Comparison of ENCODE assay signal across 8 mouse cellular contexts in genomic region chr11:22972746-22973526, GRCm38 (mm10). TPM values are rescaled to one million over a fixed set of nuclear protein-coding genes. Genes with fewer than 3 reads are reported as not detected.
DNase-seq lines count a peak whose midpoint lies in the region; ATAC-seq and TF ChIP-seq lines count a peak whose summit lies in the region.

No protein-coding gene starts in this region.

- ATAC-seq in forebrain, embryonic 15.5 days (replicated peaks), result peak; percentile 70
- ATAC-seq in lung, embryonic 14.5 days (ENCODE audit: insufficient read depth), result peak; percentile 77
- peak; percentile 72 for ATAC-seq in neutrophil, adult 5-6 weeks (ENCODE audit: extremely low read depth, insufficient number of reproducible peaks, low FRiP score, poor library complexity, severe bottlenecking)

- peak; percentile 14 to 59; a peak in 3 of 4 replicates for TF ChIP-seq POLR2A in MEL (IDR thresholded peaks at IDR 0.05; ENCODE audit: control insufficient read depth in 1 of 2, insufficient read depth in 1 of 2, low read depth in 1 of 2, low read length in 2 of 2, poor library complexity in 1 of 2)

- no peaks in the 10 kb centered on the region for H3K9me3 ChIP-seq in MEL (replicated peaks; ENCODE audit: insufficient read depth, low read length)
- peaks cover 17% of the 10 kb centered on the region; the same call in 1 of the 2 replicates for H3K9me3 ChIP-seq in forebrain, embryonic 15.5 days
- peaks cover 28% of the 10 kb centered on the region; the same call in 1 of the 2 replicates for H3K9me3 ChIP-seq in lung, embryonic 14.5 days (ENCODE audit: low read depth, low read length)

- H3K27ac ChIP-seq in MEL (ENCODE audit: control insufficient read depth, low read depth, low read length), result peak overlapping the region; percentile 94
- H3K27ac ChIP-seq in forebrain, embryonic 15.5 days (replicated peaks), result peak overlapping the region; percentile 74
- H3K27ac ChIP-seq in lung, embryonic 14.5 days (ENCODE audit: low read depth), result peak overlapping the region; percentile 88

- H3K36me3 ChIP-seq in MEL (ENCODE audit: control insufficient read depth in 1 of 2, insufficient read depth in 2 of 2, low read length in 2 of 2), result peaks cover 0 to 25% of the 10 kb centered on the region in 2 experiments; a peak in 3 of 4 replicates
- H3K36me3 ChIP-seq in forebrain, embryonic 15.5 days, result 0 out of 2 replicates have a peak, but pooled peaks cover 2% of the 10 kb centered on the region
- H3K36me3 ChIP-seq in lung, embryonic 14.5 days (ENCODE audit: insufficient read depth), result peaks cover 25% of the 10 kb centered on the region; the same call in 1 of the 2 replicates

- TF ChIP-seq CTCF in MEL (IDR thresholded peaks at IDR 0.05 in 2 of 3, conservative IDR thresholded peaks at IDR 0.05 in 1 of 3; ENCODE audit: control insufficient read depth in 1 of 3, insufficient read depth in 1 of 3, low read depth in 2 of 3, low read length in 3 of 3, poor library complexity in 1 of 3, severe bottlenecking in 1 of 3), result no peak
- TF ChIP-seq CTCF in lung, embryonic 14.5 days (IDR thresholded peaks at IDR 0.05; ENCODE audit: low read depth), result no peak

- TF ChIP-seq EP300 in MEL (IDR thresholded peaks at IDR 0.05; ENCODE audit: low read depth in 1 of 2, low read length in 2 of 2), result 0 out of 4 replicates have a peak, but pooled peaks of 1 of the 2 experiments have one; percentile 18

- intact Hi-C loops in heart, postnatal 25 days (cut with DNase I), result loop anchor here (10.0 kb wide), 2 partner anchors 458 to 688 kb away; partner anchors contain the start of gene Tmem17

- peak overlapping the region; percentile 71 for H3K9ac ChIP-seq in MEL (ENCODE audit: control insufficient read depth, low read depth, low read length, poor library complexity, severe bottlenecking)
- H3K9ac ChIP-seq in forebrain, embryonic 15.5 days (replicated peaks), result peak overlapping the region; percentile 49
- peak overlapping the region; percentile 56 for H3K9ac ChIP-seq in lung, embryonic 14.5 days

- H3K79me2 ChIP-seq in MEL (ENCODE audit: control insufficient read depth, insufficient read depth, low read length, poor library complexity), result peaks cover 50% of the 10 kb centered on the region

- peak overlapping the region; percentile 74 to 77 for H3K4me3 ChIP-seq in MEL (ENCODE audit: control insufficient read depth in 1 of 2, insufficient read depth in 1 of 2, low read depth in 2 of 2, low read length in 2 of 2)
- peak overlapping the region; percentile 54 for H3K4me3 ChIP-seq in forebrain, embryonic 15.5 days
- peak overlapping the region; percentile 56 for H3K4me3 ChIP-seq in lung, embryonic 14.5 days (ENCODE audit: low read depth, low read length)

- DNase-seq in MEL (ENCODE audit: low read depth, low spot score), result peak; percentile 95
- peak; percentile 76 to 88 for DNase-seq in cerebellum, adult 18-20 months
- DNase-seq in heart, postnatal 25 days (ENCODE audit: low spot score), result peak; percentile 71
- peak; percentile 82 to 91 for DNase-seq in layer of hippocampus, adult 18-20 months (ENCODE audit: low spot score in 2 of 2)
- peak; percentile 86 for DNase-seq in lung, embryonic 14.5 days
- peak; percentile 90 for DNase-seq in testis, postnatal 14 days (ENCODE audit: low spot score)

- H3K4me1 ChIP-seq in MEL (ENCODE audit: control insufficient read depth in 1 of 2, insufficient read depth in 2 of 2, low read length in 2 of 2), result peaks cover 0 to 13% of the 10 kb centered on the region in 2 experiments; a peak in 2 of 4 replicates
- H3K4me1 ChIP-seq in forebrain, embryonic 15.5 days, result peaks cover 28% of the 10 kb centered on the region
- H3K4me1 ChIP-seq in lung, embryonic 14.5 days (ENCODE audit: insufficient read depth), result no peaks in the 10 kb centered on the region

- no peak for TF ChIP-seq RAD21 in MEL (IDR thresholded peaks at IDR 0.05; ENCODE audit: low read depth, low read length)

- H3K27me3 ChIP-seq in MEL (ENCODE audit: control insufficient read depth in 1 of 2, insufficient read depth in 2 of 2, low read length in 2 of 2), result no peaks in the 10 kb centered on the region
- no peaks in the 10 kb centered on the region for H3K27me3 ChIP-seq in forebrain, embryonic 15.5 days
- no peaks in the 10 kb centered on the region for H3K27me3 ChIP-seq in lung, embryonic 14.5 days (ENCODE audit: insufficient read depth, low read length)

- H3K4me2 ChIP-seq in forebrain, embryonic 15.5 days (replicated peaks), result peak overlapping the region; percentile 63
- peak overlapping the region; percentile 78 for H3K4me2 ChIP-seq in lung, embryonic 14.5 days

- WGBS in forebrain, embryonic 15.5 days, result 48% methylated on average over 45 of the region's 46 CpGs
- 43% methylated on average over 41 of the region's 46 CpGs for WGBS in lung, embryonic 14.5 days

TF ChIP-seq in MEL, 35 proteins besides CTCF, POLR2A, EP300 and RAD21 (continues in another document):
- TF ChIP-seq MYC (IDR thresholded peaks at IDR 0.05; ENCODE audit: low read depth, low read length) (0 out of 2 replicates have a peak, but pooled peaks have one; percentile 22), MYB (IDR thresholded peaks at IDR 0.05; ENCODE audit: low read depth, low read length) (0 out of 2 replicates have a peak, but pooled peaks have one; percentile 8), HCFC1 (IDR thresholded peaks at IDR 0.05; ENCODE audit: low read depth, low read length) (peak; percentile 70), CHD2 (IDR thresholded peaks at IDR 0.05; ENCODE audit: low read length) (peak; percentile 97), ETS1 (IDR thresholded peaks at IDR 0.05; ENCODE audit: low read depth, low read length) (0 out of 2 replicates have a peak, but pooled peaks have one; percentile 58), SIN3A (IDR thresholded peaks at IDR 0.05; ENCODE audit: low read length) (peak; percentile 57; the same call in 1 of the 2 replicates), GABPA (IDR thresholded peaks at IDR 0.05; ENCODE audit: low read depth, low read length) (no peak), POLR2AphosphoS2 (IDR thresholded peaks at IDR 0.05; ENCODE audit: low read length) (peak; percentile 81), JUND (IDR thresholded peaks at IDR 0.05; ENCODE audit: low read depth, low read length) (no peak), NRF1 (IDR thresholded peaks at IDR 0.05; ENCODE audit: insufficient read depth, low read depth, low read length, poor library complexity, severe bottlenecking) (peak; percentile 83), MXI1 (IDR thresholded peaks at IDR 0.05; ENCODE audit: low read depth, low read length) (peak; percentile 67), MAZ (IDR thresholded peaks at IDR 0.05; ENCODE audit: low read depth, low read length) (peak; percentile 78), USF2 (IDR thresholded peaks at IDR 0.05; ENCODE audit: borderline replicate concordance in 1 of 2, insufficient read depth in 1 of 2, low read depth in 1 of 2, low read length in 2 of 2) (no peak)

RNA-seq across cellular contexts. Expression of gene Zrsr1, which starts 1.1 kb away (rescaled TPM):
- 10.4 and 11.3 TPM in 2 replicates for total RNA-seq in MEL (2012; rRNA removed)
- 10 to 100 TPM in 1 of 2 experiments, not detected in 1; 15.8 TPM for polyA plus RNA-seq in MEL (2012; ENCODE audit: insufficient read depth in 1 of 2, insufficient read length in 2 of 2, low read depth in 1 of 2, low replicate concordance in 2 of 2, missing spikeins in 1 of 2)
- polyA plus RNA-seq in forebrain, embryonic 15.5 days (2015; fragmentation: Nextera tagmentation; extraction: Ambion mirVana), result 5.8 and 6.1 TPM in 2 replicates
- total RNA-seq in heart, postnatal 25 days (2021), result 10 to 100 TPM; 12.1 to 13.5 TPM
- total RNA-seq in layer of hippocampus, adult 18-20 months (2021), result 10 to 100 TPM; 71.3 to 72.3 TPM
- 2.8 and 3.3 TPM in 2 replicates for polyA plus RNA-seq in lung, embryonic 14.5 days (2014; fragmentation: Nextera tagmentation; extraction: Ambion mirVana)
- 84.1 and 96.7 TPM in 2 replicates for total RNA-seq in neutrophil, adult 5-6 weeks (2017)

RNA-seq across cellular contexts. Expression of gene Gm28048, which starts 9.0 kb away (rescaled TPM):
- total RNA-seq in MEL (2012; rRNA removed), result 11.8 and 15.0 TPM in 2 replicates
- polyA plus RNA-seq in MEL (2012; ENCODE audit: insufficient read depth in 1 of 2, insufficient read length in 2 of 2, low read depth in 1 of 2, low replicate concordance in 2 of 2, missing spikeins in 1 of 2), result 1 to 10 TPM in 1 of 2 experiments, not detected in 1; 8.6 TPM
- 3.4 and 3.5 TPM in 2 replicates for polyA plus RNA-seq in forebrain, embryonic 15.5 days (2015; fragmentation: Nextera tagmentation; extraction: Ambion mirVana)
- 1 to 10 TPM; 5.4 to 5.8 TPM for total RNA-seq in heart, postnatal 25 days (2021)
- 1 to 10 TPM; 8.6 to 9.3 TPM for total RNA-seq in layer of hippocampus, adult 18-20 months (2021)
- polyA plus RNA-seq in lung, embryonic 14.5 days (2014; fragmentation: Nextera tagmentation; extraction: Ambion mirVana), result 15.3 and 16.6 TPM in 2 replicates
- 30.1 and 43.8 TPM in 2 replicates for total RNA-seq in neutrophil, adult 5-6 weeks (2017)

RNA-seq across cellular contexts. Expression of gene Commd1, which starts 9.2 kb away (rescaled TPM):
- 113 and 128 TPM in 2 replicates for total RNA-seq in MEL (2012; rRNA removed)
- 100 to 1,000 TPM in 1 of 2 experiments, not detected in 1; 102 TPM for polyA plus RNA-seq in MEL (2012; ENCODE audit: insufficient read depth in 1 of 2, insufficient read length in 2 of 2, low read depth in 1 of 2, low replicate concordance in 2 of 2, missing spikeins in 1 of 2)
- 235 and 252 TPM in 2 replicates for polyA plus RNA-seq in forebrain, embryonic 15.5 days (2015; fragmentation: Nextera tagmentation; extraction: Ambion mirVana)
- total RNA-seq in heart, postnatal 25 days (2021), result 100 to 1,000 TPM; 147 to 169 TPM
- 10 to 100 TPM; 58.4 to 63.7 TPM for total RNA-seq in layer of hippocampus, adult 18-20 months (2021)
- polyA plus RNA-seq in lung, embryonic 14.5 days (2014; fragmentation: Nextera tagmentation; extraction: Ambion mirVana), result 409 and 422 TPM in 2 replicates
- total RNA-seq in neutrophil, adult 5-6 weeks (2017), result 13.5 and 13.6 TPM in 2 replicates

RNA-seq across cellular contexts. Expression of gene Cct4, which starts 17.4 kb away (rescaled TPM):
- total RNA-seq in MEL (2012; rRNA removed), result 552 and 588 TPM in 2 replicates
- polyA plus RNA-seq in MEL (2012; ENCODE audit: insufficient read depth in 1 of 2, insufficient read length in 2 of 2, low read depth in 1 of 2, low replicate concordance in 2 of 2, missing spikeins in 1 of 2), result 100 to 1,000 TPM; 387 to 567 TPM
- polyA plus RNA-seq in forebrain, embryonic 15.5 days (2015; fragmentation: Nextera tagmentation; extraction: Ambion mirVana), result 322 and 335 TPM in 2 replicates
- total RNA-seq in heart, postnatal 25 days (2021), result 100 to 1,000 TPM; 114 to 121 TPM
- 100 to 1,000 TPM; 115 to 123 TPM for total RNA-seq in layer of hippocampus, adult 18-20 months (2021)
- polyA plus RNA-seq in lung, embryonic 14.5 days (2014; fragmentation: Nextera tagmentation; extraction: Ambion mirVana), result 302 and 320 TPM in 2 replicates
- total RNA-seq in neutrophil, adult 5-6 weeks (2017), result 115 and 128 TPM in 2 replicates

RNA-seq across cellular contexts. Expression of gene Fam161a, which starts 34.4 kb away (rescaled TPM):
- total RNA-seq in MEL (2012; rRNA removed), result 0.27 and 0.65 TPM in 2 replicates
- 1 to 10 TPM in 1 of 2 experiments, not detected in 1; 1.0 TPM for polyA plus RNA-seq in MEL (2012; ENCODE audit: insufficient read depth in 1 of 2, insufficient read length in 2 of 2, low read depth in 1 of 2, low replicate concordance in 2 of 2, missing spikeins in 1 of 2)
- 2.7 and 3.8 TPM in 2 replicates for polyA plus RNA-seq in forebrain, embryonic 15.5 days (2015; fragmentation: Nextera tagmentation; extraction: Ambion mirVana)
- 1 to 10 TPM; 1.5 to 1.6 TPM for total RNA-seq in heart, postnatal 25 days (2021)
- total RNA-seq in layer of hippocampus, adult 18-20 months (2021), result 1 to 10 TPM; 3.2 to 4.2 TPM
- 3.8 and 4.0 TPM in 2 replicates for polyA plus RNA-seq in lung, embryonic 14.5 days (2014; fragmentation: Nextera tagmentation; extraction: Ambion mirVana)
- total RNA-seq in neutrophil, adult 5-6 weeks (2017), result 1.9 and 2.5 TPM in 2 replicates

Comparison
In these comparisons a context has a peak if more than half of its experiments do, and no peak if none do; other contexts are left out.
1. Peak in every context shown above with its lines: DNase-seq, ATAC-seq, H3K4me3 ChIP-seq and H3K27ac ChIP-seq.